Mouse (Mus musculus) left cerebral cortex, adult 18-20 months (tissue): ENCODE data around the gene Hmga1. TPM values are rescaled to one million over a fixed set of nuclear protein-coding genes. Genes with fewer than 3 reads are reported as not detected.

Experiments used
- DNase-seq, 2 experiments: peaks; one replicate each; pipeline ENCODE4 v3.0.0; 2021 to 2022; ENCODE audit warnings: low spot score in 2 of 2, mixed read lengths in 1 of 2
- long read RNA-seq, 2 experiments: library from polyadenylated mRNA; stranded (forward); transcript quantifications; one replicate each; pipeline ENCODE4 v2.0.0; 2021
- total RNA-seq, 2 experiments: library from RNA; stranded (reverse); gene quantifications; 2 replicates each; pipeline ENCODE4 v1.2.3; 2021

Hmga1 gene
- 10 to 100 TPM; 50.7 to 58.9 TPM for total RNA-seq
- long read RNA-seq, experiment 1, transcript Hmga1-216 (5 exons, 1,681 nt): major isoform, 32 of 104 reads
- long read RNA-seq, experiment 1, transcript Hmga1-201 (5 exons, 1,631 nt): minor isoform, 7 of 104 reads
- long read RNA-seq, experiment 1, transcript Hmga1-213 (5 exons, 2,001 nt): minor isoform, 26 of 104 reads
- long read RNA-seq, experiment 1, transcript Hmga1-205 (6 exons, 1,045 nt): minor isoform, 9 of 104 reads
- long read RNA-seq, experiment 1, partial matches to known transcripts: 5 of 104 reads
- long read RNA-seq, experiment 1, other reads (novel, unspliced or antisense): 11 of 104 reads
- long read RNA-seq, experiment 2, transcript Hmga1-205 (6 exons, 1,045 nt): minor isoform, 8 of 70 reads
- long read RNA-seq, experiment 2, transcript Hmga1-216 (5 exons, 1,681 nt): minor isoform, 16 of 70 reads
- long read RNA-seq, experiment 2, transcript Hmga1-213 (5 exons, 2,001 nt): major isoform, 27 of 70 reads
- long read RNA-seq, experiment 2, partial matches to known transcripts: 6 of 70 reads
- long read RNA-seq, experiment 2, other reads (novel, unspliced or antisense): 1 of 70 reads

GRCm38 (mm10) chr17:27556315-27557011 lies at the start of gene Hmga1:
Gene Hmga1, plus strand, starts transcription at chr17:27556497.
- peak; percentile 73 to 81 for DNase-seq

GRCm38 (mm10) chr17:27506871-27507590 lies 49.3 kb upstream of the Hmga1 start:
- DNase-seq: no peak

GRCm38 (mm10) chr17:27507591-27507945 lies 48.7 kb upstream of the Hmga1 start:
- DNase-seq: no peak

DNA sequence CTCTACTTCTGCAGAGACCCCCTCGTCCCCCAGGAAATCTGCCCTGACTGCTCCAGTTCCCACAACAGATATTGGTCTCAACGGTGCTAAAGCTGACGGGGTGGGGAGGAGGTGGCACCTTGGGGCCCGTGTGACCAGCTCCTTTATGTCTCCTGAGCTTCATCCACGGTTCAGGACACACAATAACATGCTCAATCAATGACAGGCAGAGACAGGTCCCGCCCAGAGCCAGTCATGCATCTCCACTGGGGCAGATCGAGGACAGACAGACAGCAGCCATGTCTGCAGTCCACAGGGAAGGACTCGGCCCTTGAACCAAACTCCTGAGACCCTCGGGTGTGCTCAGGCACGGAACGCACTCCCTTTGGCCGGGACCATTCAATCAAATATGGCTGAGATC lies 48.3 kb upstream of the Hmga1 start:
- no peak for DNase-seq

GRCm38 (mm10) chr17:27508513-27508912 lies 47.8 kb upstream of the Hmga1 start:
- DNase-seq: no peak

DNA sequence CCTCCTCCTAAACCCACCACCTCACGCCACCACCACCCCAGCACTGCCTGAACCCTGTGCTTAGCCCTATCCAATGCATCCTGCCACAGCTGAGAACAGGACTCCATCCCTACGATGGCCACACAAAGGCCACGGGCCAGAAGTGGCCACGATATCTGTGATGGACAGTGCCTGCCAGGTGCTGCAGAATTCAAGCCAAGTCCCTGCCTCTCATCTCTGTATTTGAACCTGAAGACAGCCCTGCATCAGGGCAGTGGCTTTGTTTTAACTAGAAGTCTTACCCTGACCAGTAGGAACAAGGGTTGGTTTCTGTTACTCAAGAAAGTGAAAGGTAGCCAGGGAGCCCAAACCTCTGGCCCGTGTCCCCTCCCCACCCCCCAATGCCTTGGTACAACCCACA lies 47.2 kb upstream of the Hmga1 start:
- DNase-seq: no peak

- no peak for DNase-seq
These were observed 45.8 kb upstream of the Hmga1 start for GRCm38 (mm10) chr17:27510258-27511124.

DNA sequence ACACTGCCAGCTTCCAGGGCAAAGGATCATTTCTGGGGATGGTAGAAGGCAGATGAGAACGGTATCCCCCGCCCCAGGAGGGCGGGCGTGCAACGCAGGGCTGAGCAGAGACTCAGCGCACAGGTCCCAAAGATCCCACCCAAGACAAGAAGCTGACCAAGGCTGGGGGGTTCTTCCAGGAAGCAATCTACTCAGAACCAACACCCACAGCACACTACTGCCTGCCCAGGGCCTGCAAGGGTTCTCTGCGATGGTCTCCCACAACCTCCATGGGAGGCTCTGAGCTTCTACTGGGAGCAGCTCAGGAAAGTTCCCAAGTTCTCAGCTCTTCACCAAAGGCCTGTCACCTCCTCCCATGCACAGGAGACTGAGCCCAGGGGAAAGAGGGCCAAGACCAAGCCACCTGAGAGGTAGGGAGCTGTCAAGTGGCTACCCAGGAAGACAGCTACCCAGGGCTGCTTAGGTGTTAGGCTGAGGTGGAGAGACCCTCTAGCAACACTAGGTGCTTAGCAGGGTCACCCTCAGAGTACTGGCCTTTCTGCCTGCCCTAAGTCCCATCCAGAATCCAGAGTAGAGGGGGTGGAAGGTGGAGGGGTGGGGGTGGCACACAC lies 45.1 kb upstream of the Hmga1 start:
- no peak for DNase-seq

DNA sequence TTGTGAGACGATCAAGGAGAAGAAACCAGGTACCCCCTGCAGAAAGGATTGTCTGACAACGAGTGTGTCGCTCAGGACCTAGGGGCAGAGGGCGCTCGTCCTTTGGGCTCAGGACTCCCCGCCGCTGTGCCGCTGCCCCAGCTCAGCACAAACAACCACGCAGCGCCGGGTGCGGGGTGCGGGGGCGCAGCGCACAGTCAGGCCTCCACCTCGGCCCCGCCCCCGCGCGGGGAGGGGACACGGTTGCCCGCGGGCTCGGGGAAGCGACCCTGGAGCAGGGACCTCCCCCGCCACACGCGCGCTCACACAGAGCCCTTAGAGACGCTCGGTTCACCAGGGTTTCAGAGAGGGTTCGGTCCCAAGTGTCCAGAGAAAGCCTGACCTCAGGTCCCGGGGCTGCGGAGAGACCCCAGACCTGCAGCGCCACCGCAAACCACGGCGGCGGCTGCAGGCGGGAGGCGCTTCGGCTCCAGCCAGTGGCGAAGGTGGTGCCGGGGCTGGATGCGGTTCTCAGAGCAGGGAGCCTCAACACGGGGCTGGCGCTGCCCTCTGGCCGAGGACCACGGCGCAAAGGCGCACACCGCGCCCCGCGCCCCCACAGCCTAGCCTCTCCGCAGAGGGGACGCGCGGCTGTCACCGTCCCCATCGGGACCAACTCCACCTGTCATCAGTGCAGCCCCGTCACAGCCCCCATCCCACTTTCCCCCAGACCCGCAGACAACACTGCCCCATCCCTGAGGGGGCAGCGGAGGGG lies 44.3 kb upstream of the Hmga1 start:
- DNase-seq: peak; percentile 43 to 62

DNA sequence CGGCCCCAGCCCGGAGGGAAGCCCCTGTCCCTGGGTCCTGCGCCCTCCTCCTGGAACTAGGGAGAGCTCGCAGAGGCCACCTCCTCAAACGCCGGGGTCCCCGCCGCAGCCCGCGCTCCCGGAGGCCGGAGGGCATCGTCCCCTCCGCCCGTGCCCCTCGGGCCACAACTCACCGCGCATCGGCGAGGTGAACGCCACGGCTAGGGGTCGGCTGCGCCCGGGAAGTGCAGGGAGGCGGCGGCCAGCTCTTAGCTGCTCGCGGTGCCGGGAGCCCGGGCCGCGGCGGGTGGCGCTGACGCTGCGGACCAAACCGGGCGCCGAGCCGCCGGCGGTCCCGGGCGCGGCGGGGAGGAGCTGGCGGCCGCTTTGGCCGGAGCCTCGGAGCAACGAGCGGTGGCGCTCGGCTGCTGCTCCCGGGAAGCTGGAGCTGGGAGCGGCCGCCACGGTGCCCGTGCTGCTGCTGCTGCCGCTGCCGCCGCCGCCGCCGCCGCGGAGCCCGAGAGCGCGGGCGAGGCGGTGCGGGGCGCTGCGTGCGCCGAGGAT lies 43.6 kb upstream of the Hmga1 start:
- DNase-seq: peak in 1 of 2 experiments; percentile 42

DNA sequence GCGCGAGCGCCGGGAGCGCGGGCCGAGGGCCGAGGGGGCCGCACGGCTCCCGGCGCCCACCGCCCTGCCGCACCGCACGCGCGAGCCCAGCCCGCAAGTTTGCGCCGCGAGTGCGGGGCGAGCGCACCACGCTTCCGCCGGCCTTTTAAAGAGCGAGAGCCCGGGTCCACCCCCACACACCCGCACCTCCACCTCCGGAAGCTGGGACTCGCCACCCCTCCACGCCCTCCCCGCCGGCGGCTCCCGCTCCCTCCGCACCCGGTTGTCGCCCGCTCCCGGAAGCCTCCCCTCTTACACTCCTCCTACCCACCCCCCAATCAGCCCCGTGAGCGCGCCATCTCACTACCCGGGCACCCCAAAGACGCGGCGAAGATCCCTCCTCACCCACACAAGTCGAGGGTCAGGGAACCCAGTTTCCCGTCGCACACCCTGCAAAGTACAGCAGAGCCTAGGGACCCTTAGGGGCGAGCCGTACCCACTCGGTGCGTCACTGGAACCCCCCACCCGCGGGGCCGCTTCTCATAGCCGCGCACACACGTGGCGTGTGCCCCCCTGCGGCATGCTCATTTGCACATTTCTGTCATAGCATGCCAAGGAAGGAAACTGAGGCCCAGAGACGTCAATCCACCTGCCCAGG lies 42.9 kb upstream of the Hmga1 start:
- peak; percentile 20 to 35 for DNase-seq

- no peak for DNase-seq
These were observed 42.2 kb upstream of the Hmga1 start for GRCm38 (mm10) chr17:27513916-27514762.

DNA sequence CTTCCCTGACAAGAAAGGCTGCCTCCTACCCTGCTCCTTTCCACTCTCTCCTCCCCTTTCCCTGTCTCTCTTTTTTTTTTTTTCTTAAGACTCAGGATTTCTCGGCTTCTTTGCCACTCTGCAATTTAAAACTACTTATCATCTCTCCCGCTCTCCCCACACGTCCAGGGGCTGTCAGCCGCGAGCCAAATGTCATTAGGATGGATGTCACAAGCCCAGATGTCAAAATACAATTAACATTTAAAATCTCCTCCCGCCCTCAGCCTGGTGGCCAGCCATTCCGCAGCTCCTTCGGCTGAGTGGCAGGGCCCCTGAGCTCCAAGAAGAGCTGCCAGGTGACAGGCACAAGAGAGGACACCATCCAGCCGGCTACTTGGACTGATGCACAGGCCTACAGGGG lies 38.0 kb upstream of the Hmga1 start:
- no peak for DNase-seq

- no peak for DNase-seq
These were observed 37.3 kb upstream of the Hmga1 start for GRCm38 (mm10) chr17:27518700-27519595.

DNA sequence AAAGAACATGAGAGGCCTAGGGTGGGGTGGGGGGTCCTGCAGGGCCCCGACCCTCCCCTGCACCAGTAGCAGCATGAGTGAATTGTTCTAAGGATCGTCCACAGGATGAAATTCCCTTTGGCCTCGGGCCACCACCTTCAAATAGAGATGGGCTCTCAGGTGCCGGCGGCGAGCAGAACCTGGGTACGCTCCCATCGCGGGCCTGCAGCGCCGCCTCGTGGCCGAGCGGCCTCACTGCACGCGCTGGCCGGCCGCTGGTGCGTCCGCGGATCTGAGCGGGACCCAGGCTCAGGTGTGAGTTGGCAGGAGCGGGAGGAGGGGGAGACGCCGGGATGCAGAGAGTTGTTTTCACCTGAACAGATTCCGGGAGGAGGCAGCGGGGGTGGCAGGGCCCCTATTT lies 35.7 kb upstream of the Hmga1 start:
- peak; percentile 54 to 67 for DNase-seq

DNA sequence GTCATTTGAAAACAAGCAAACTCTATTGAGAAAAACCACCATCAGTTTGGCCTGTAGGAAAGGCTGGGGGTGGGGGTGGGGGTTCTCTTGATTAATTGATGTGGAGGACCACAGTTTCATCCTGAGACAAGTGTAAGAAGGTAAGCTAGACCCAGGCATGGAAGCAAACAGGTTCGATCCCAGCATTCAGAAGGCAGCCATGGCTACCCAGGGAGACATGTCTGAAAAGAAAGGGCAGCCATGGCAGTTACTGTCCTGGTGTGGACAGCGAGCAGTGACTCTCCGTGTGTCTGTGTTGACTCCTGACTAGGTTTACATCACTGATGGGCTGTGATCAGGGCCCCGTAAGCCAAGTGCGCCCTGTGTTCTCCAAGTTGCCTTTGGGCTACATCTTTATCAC lies 35.0 kb upstream of the Hmga1 start, which contains the start of gene Grm4:
TSS of gene Grm4 (minus strand) at position 101 of the 400 bp plus-strand sequence.
- DNase-seq: no peak

DNA sequence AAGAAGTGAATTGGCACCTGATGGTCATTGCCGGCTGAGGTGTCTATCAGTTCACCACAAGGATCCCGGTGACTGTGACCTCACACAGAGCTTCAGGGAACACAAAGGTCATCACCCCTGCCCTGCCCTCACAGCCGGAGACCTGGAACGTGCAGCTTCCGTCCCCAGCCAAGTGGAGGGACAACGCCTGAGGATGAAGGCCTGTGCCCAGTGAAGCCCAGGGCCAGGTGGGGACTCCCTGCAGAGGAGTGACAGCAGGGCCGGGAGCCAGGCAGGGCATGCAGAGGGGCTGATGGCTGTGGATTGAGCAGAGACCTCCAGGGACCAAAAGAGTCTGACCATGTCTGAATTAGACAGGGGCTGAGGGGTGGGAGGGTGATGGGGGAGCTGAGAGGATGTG lies 33.2 kb upstream of the Hmga1 start:
- no peak for DNase-seq
